Mouse (Mus musculus) kidney, adult 2 months (tissue): Measurements from ENCODE around the gene Dnph1. TPM values are rescaled to one million over a fixed set of nuclear protein-coding genes. Genes with fewer than 3 reads are reported as not detected.

Experiments
- DNase-seq: peaks from one replicate; pipeline ENCODE4 v3.0.0; 2021
- H3K27ac ChIP-seq: fragments of 200-500 bp; 2 replicates; pipeline ENCODE4 v1.5.1; 2012; ENCODE audit warnings: low read depth, low read length, control low read depth, inconsistent platforms; ENCODE audit not compliant: insufficient read depth
- H3K27me3 ChIP-seq: fragments of 200-500 bp; replicated peaks from 2 replicates; pipeline ENCODE4 v1.6.1; 2012; ENCODE audit warnings: mild to moderate bottlenecking, moderate library complexity, low read length, inconsistent platforms; ENCODE audit not compliant: control insufficient read depth, insufficient read depth
- H3K36me3 ChIP-seq: fragments of 200-500 bp; 2 replicates; pipeline ENCODE4 v1.6.1; 2012; ENCODE audit warnings: mild to moderate bottlenecking, moderate library complexity, low read length, inconsistent platforms; ENCODE audit not compliant: control insufficient read depth, insufficient read depth
- H3K4me1 ChIP-seq: fragments of 200-500 bp; 2 replicates; pipeline ENCODE4 v1.6.1; 2011; ENCODE audit warnings: low read length; ENCODE audit not compliant: control insufficient read depth, insufficient read depth
- H3K4me3 ChIP-seq: fragments of 200-500 bp; 2 replicates; pipeline ENCODE4 v1.5.1; 2011; ENCODE audit warnings: mild to moderate bottlenecking, low read depth, low read length, control low read depth; ENCODE audit not compliant: insufficient read depth
- CTCF ChIP-seq: fragments of 200-500 bp; conservative IDR thresholded peaks from 2 replicates; pipeline ENCODE4 v1.5.1; 2011; ENCODE audit warnings: low read depth, mild to moderate bottlenecking, control low read depth, low read length, moderate library complexity, mixed read lengths; ENCODE audit not compliant: insufficient read depth, insufficient read length
- POLR2A ChIP-seq: fragments of 200-500 bp; IDR thresholded peaks from one replicate; pipeline ENCODE4 v1.6.1; 2011; ENCODE audit warnings: low read depth, low read length, control low read depth
- WGBS: fragments of 180-500 bp; shearing (Covaris S2); methylation state at CpG from one replicate; pipeline ENCODE4 v1.1.7; 2018; 5-methylcytosine and 5-hydroxymethylcytosine counted together
- polyA plus RNA-seq: library from polyadenylated mRNA; depleted of rRNA; stranded (reverse); fragments of >200 nt; gene quantifications from 2 replicates; pipeline ENCODE4 v1.2.3, GENCODE M21; 2012; rRNA removed

Gene Dnph1
- polyA plus RNA-seq, result 20.7 and 22.8 TPM in 2 replicates

DNA sequence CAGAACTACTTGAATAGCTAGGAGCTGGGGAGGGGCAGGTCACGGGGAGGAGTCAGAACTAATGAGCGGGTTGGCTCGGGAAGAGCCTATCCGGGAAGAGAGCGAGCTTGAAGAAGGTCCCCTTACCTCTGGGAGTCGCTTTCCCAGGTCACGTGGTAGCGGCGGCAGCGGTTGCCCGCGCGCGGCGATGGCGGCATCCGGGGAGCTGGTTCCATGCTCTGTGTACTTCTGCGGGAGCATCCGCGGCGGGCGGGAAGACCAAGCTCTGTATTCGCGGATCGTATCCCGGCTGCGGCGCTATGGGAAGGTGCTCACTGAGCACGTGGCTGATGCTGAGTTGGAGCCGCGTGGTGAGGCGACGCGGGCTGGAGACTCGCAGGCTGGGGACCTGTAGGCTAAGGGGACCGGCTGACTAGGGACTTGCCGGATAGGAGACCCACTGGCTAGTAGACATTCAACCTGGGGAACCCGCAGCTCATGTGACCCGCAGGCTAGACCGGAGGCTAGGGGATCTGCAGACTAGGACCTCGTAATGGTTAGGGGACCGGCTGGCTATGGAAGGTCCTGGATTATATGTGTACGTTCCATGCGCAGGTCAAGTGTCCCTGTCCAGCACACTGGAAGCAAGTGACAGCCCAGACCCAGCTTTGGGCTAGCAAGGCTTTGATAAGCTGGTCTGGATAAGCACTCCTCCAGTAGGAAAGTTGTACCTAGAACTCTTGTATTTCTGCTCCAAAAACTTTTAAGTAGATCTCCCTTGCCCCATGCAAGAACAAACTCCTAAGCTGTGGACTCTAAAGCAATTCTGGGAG lies at the start of gene Dnph1:
Dnph1 (plus strand) TSS at position 89 of the 812 bp plus-strand sequence.
- peak within 1 kb of the TSS; percentile 61 for H3K4me3 ChIP-seq
- H3K27ac ChIP-seq, result no peak within 1 kb of the TSS
- no peaks in the 10 kb centered on the region for H3K27me3 ChIP-seq
- peaks cover 4% of the 10 kb centered on the region; the same call in 1 of the 2 replicates for H3K4me1 ChIP-seq
- TF ChIP-seq CTCF (no peak), POLR2A (no peak)
- peak; percentile 91 for DNase-seq
- H3K36me3 ChIP-seq, result no peaks in the 10 kb centered on the region
- 2% methylated on average over 44 of the region's 44 CpGs for WGBS

DNA sequence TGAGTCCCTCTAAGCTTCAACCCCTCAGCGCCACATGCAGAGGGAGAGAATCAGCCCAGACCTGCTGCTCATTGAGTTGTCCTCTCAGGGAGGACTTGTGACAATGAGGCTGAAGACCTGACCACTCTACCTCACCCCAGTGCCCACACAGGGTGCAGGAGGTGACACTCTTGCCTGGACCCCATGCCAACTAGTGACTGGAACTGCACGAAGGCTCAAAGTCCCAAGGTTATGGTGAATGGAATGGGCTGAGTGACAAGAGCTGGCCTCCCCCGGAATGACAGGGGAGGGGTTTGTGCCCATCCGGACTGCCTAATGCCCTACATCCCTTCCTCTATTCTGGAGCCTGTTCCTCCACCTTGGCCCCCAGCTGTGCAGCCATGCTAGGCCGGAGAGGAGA lies 43.8 kb upstream of the Dnph1 start:
- Histone ChIP-seq H3K27ac (no peak overlapping the region; the same call in 1 of the 2 replicates), H3K4me3 (no peak overlapping the region), H3K36me3 (no peaks in the 10 kb centered on the region), H3K4me1 (peaks cover 8% of the 10 kb centered on the region; the same call in 1 of the 2 replicates), H3K27me3 (no peaks in the 10 kb centered on the region)
- 40% methylated on average over 5 of the region's 5 CpGs for WGBS
- DNase-seq, result peak; percentile 86
- no peak for TF ChIP-seq CTCF
- no peak for TF ChIP-seq POLR2A

DNA sequence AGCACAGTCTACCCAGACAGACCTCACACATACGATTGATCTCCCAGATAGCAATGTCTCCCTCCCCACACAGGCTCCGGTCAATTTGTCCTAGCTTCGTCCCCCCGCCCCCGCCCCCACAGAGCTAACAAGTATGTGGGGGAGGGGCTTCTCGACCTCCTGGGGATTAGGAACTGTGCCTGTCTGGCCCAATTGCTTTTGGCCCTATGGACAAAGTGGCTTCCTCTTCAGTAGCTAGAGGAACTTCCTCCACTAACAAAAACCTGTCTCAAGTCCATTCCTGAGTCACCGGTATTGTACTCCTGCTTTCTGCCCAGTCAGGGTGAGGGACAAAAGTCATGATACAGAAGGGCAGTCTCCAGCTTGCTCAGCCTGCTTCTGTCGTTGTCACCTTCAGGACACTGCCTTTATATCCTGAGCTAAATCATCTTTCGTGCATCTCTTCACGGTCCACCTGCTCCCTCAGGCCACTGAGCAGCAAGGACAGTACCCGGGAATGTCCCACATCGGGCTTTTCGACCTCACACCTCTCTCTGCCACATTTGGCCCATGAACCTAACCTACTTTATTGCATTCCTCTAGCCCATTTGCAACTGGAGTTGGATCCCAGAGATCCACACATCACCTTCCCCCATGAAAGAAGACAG lies 43.1 kb upstream of the Dnph1 start:
- no peaks in the 10 kb centered on the region for H3K27me3 ChIP-seq
- peaks cover 8% of the 10 kb centered on the region; the same call in 1 of the 2 replicates for H3K4me1 ChIP-seq
- no peaks in the 10 kb centered on the region for H3K36me3 ChIP-seq
- H3K27ac ChIP-seq, result no peak overlapping the region
- TF ChIP-seq POLR2A, result no peak
- no peak for TF ChIP-seq CTCF
- DNase-seq, result peak; percentile 55
- 10% methylated on average over 13 of the region's 13 CpGs for WGBS
- no peak overlapping the region for H3K4me3 ChIP-seq

DNA sequence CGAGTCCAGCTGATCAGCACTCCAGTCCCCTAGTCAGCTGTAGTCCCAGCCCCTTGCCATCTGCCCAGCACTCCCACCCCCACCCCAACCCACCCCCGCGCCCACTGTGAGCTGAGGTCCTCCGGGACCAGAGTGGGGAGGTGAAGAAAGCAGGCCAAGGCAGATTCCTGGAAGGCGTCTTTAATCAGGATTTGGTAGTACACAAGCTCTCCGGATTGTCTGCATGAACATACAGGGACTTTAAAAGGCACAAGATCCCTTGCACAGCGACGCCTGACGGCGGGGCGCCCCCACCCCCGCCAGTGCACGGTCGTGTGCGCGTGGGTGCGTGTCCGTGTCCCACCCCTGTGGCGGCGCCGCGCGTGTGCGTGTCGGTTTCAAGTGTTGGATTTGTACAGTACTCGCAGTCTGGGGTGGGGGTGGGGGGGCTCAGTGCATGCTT lies 42.5 kb upstream of the Dnph1 start:
- WGBS, result 5% methylated on average over 26 of the region's 26 CpGs

DNA sequence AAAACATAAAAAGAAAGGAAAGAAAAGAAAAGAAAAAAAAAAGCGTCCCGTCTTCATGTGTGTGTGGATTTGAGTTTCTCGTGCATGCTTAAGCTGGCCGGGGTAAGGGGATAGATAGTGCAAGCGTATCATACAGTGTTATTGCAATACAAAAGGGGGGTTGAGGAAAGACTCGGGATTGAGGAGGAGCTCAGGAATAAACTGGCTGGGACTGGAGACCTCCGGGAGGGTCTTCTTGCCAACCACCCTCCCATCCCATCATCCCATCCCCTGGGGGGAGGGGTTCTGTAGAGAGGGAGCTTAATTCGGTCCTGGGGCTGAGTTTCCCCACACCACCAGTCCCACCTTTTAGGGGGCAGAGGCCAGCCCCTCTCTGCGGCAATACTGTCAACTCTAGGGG lies 42.0 kb upstream of the Dnph1 start:
- 6% methylated on average over 9 of the region's 9 CpGs for WGBS
- Histone ChIP-seq H3K27me3 (no peaks in the 10 kb centered on the region), H3K36me3 (no peaks in the 10 kb centered on the region), H3K27ac (no peak overlapping the region), H3K4me3 (no peak overlapping the region), H3K4me1 (peaks cover 8% of the 10 kb centered on the region; the same call in 1 of the 2 replicates)
- DNase-seq, result no peak
- no peak for TF ChIP-seq CTCF

More for the DNA sequence above, 42.5 kb upstream of the Dnph1 start:
- no peak for TF ChIP-seq POLR2A
- TF ChIP-seq CTCF, result no peak
- H3K4me3 ChIP-seq, result no peak overlapping the region
- no peak overlapping the region for H3K27ac ChIP-seq
- H3K36me3 ChIP-seq, result no peaks in the 10 kb centered on the region
- no peak for DNase-seq
- no peaks in the 10 kb centered on the region for H3K27me3 ChIP-seq
- peaks cover 8% of the 10 kb centered on the region; the same call in 1 of the 2 replicates for H3K4me1 ChIP-seq

DNA sequence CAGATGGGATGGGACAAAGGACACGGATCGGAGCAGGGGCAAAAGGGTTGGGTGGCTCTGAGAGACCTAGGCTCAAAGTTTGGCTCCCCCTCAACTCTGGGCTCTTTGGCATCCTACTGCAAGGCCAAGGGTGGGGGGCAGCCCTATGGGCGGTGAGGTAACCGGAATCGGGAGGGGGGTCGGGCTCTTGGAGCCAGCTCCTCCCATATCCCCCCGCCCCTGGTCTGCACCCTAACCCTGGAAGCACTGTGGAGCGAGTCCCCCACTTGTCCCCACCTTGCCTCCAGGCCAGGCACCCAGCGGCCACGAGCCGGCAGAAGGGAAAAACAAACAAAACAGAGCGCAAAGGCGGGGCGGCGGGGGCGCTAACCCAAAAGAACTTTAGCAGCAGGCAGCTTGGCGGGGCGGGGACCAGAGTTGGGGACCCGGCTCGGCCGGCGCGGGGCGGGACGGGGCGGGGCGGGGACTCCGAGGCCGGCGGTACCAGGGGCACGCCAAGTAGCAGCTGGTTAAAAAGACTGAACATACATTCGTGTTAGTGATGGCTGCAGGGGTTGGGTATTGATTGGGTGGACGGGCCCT lies 41.3 kb upstream of the Dnph1 start:
- WGBS, result 2% methylated on average over 33 of the region's 33 CpGs
- Histone ChIP-seq H3K4me1 (peaks cover 8% of the 10 kb centered on the region; the same call in 1 of the 2 replicates), H3K36me3 (no peaks in the 10 kb centered on the region), H3K27me3 (no peaks in the 10 kb centered on the region), H3K27ac (no peak overlapping the region), H3K4me3 (0 out of 2 replicates have a peak overlapping the region, but pooled peaks have one; percentile 3)
- DNase-seq, result peak; percentile 73
- TF ChIP-seq POLR2A (no peak), CTCF (no peak)
